Mouse (Mus musculus) C2C12 (cell line): ENCODE data around the gene Hist1h2ag. TPM values are rescaled to one million over a fixed set of nuclear protein-coding genes. Genes with fewer than 3 reads are reported as not detected.

Experiments
- H3K27me3 ChIP-seq: one replicate; pipeline ENCODE4 v1.6.1; 2011; ENCODE audit not compliant: control insufficient read depth, insufficient read depth, insufficient read length
- H3K36me3 ChIP-seq: one replicate; pipeline ENCODE4 v1.6.1; 2011; ENCODE audit not compliant: control insufficient read depth, insufficient read depth
- H3K4me3 ChIP-seq: one replicate; pipeline ENCODE4 v1.5.1; 2011; ENCODE audit warnings: mild to moderate bottlenecking, control low read depth; ENCODE audit not compliant: poor library complexity, insufficient read depth, severe bottlenecking
- H3K79me2 ChIP-seq: one replicate; pipeline ENCODE4 v1.6.1; 2011; ENCODE audit not compliant: control insufficient read depth, insufficient read depth
- H3K79me3 ChIP-seq: one replicate; pipeline ENCODE4 v1.6.1; 2011; ENCODE audit warnings: low read depth, control low read depth
- H3ac ChIP-seq: one replicate; pipeline ENCODE3; 2011; ENCODE audit warnings: low read depth; ENCODE audit not compliant: control insufficient read depth, insufficient read length
- CEBPB ChIP-seq: IDR thresholded peaks from one replicate; pipeline ENCODE4 v1.6.1; 2011; ENCODE audit warnings: low read depth, mild to moderate bottlenecking, control low read depth, moderate library complexity
- CTCF ChIP-seq: IDR thresholded peaks from one replicate; pipeline ENCODE4 v1.5.1; 2011; ENCODE audit not compliant: control insufficient read depth, insufficient read depth, insufficient read length
- FOSL1 ChIP-seq: IDR thresholded peaks from one replicate; pipeline ENCODE4 v1.8.0; 2011; ENCODE audit warnings: mild to moderate bottlenecking, low read length; ENCODE audit not compliant: poor library complexity, insufficient read depth, severe bottlenecking
- MAX ChIP-seq: IDR thresholded peaks from one replicate; pipeline ENCODE4 v1.6.1; 2011; ENCODE audit warnings: mild to moderate bottlenecking, control low read depth
- MYOD1 ChIP-seq: IDR thresholded peaks from one replicate; pipeline ENCODE4 v1.6.1; 2011; ENCODE audit warnings: low read depth; ENCODE audit not compliant: control insufficient read depth, insufficient read length
- MYOG ChIP-seq: IDR thresholded peaks from one replicate; pipeline ENCODE4 v1.6.1; 2011; ENCODE audit not compliant: control insufficient read depth, insufficient read length; ENCODE audit errors: extremely low read depth
- USF1 ChIP-seq: IDR thresholded peaks from one replicate; pipeline ENCODE4 v1.6.1; 2011; ENCODE audit warnings: low read depth, mild to moderate bottlenecking, control low read depth, moderate library complexity
- polyA plus RNA-seq: library from polyadenylated mRNA; unstranded; fragments of >200 nt; fragmentation: generic; extraction: Trizol; gene quantifications from one replicate; pipeline ENCODE4 v1.2.1, GENCODE M21; 2012; ENCODE audit warnings: missing spikeins

The Hist1h2ag gene
- polyA plus RNA-seq, 1 experiment: 9.8 TPM

GRCm38 (mm10) chr13:22050591-22051522 lies 8.1 kb upstream of the Hist1h2ag start:
- peak overlapping the region; percentile 75 for H3ac ChIP-seq
- TF ChIP-seq CTCF (peak; percentile 91), FOSL1 (no peak), MAX (peak; percentile 79), CEBPB (no peak), MYOD1 (no peak), MYOG (no peak), USF1 (no peak)
- no peaks in the 10 kb centered on the region for H3K79me2 ChIP-seq
- H3K4me3 ChIP-seq: peak overlapping the region; percentile 34
- H3K27me3 ChIP-seq: no peaks in the 10 kb centered on the region
- H3K36me3 ChIP-seq: no peaks in the 10 kb centered on the region
- H3K79me3 ChIP-seq: no peaks in the 10 kb centered on the region

- Histone ChIP-seq H3K79me3 (no peaks in the 10 kb centered on the region), H3K4me3 (peak overlapping the region; percentile 19), H3ac (no peak overlapping the region), H3K79me2 (no peaks in the 10 kb centered on the region), H3K27me3 (no peaks in the 10 kb centered on the region), H3K36me3 (no peaks in the 10 kb centered on the region)
- TF ChIP-seq CEBPB: peak; percentile 73
- TF ChIP-seq MAX: no peak
- TF ChIP-seq USF1: no peak
- no peak for TF ChIP-seq MYOG
These were observed 7.1 kb upstream of the Hist1h2ag start for GRCm38 (mm10) chr13:22049737-22050440.

GRCm38 (mm10) chr13:22049041-22049440 lies 6.3 kb upstream of the Hist1h2ag start:
- Histone ChIP-seq H3K4me3 (no peak overlapping the region), H3K79me3 (no peaks in the 10 kb centered on the region), H3K27me3 (no peaks in the 10 kb centered on the region), H3K36me3 (no peaks in the 10 kb centered on the region), H3ac (no peak overlapping the region), H3K79me2 (no peaks in the 10 kb centered on the region)
- TF ChIP-seq CEBPB (no peak), FOSL1 (no peak)

GRCm38 (mm10) chr13:22045311-22045710 lies 2.6 kb upstream of the Hist1h2ag start:
- Histone ChIP-seq H3ac (no peak overlapping the region), H3K4me3 (no peak overlapping the region), H3K36me3 (no peaks in the 10 kb centered on the region), H3K27me3 (no peaks in the 10 kb centered on the region), H3K79me3 (no peaks in the 10 kb centered on the region), H3K79me2 (no peaks in the 10 kb centered on the region)
- TF ChIP-seq CTCF (no peak), USF1 (no peak), MYOG (no peak)

GRCm38 (mm10) chr13:22044432-22045155 lies 1.9 kb upstream of the Hist1h2ag start:
- Histone ChIP-seq H3K79me2 (no peaks in the 10 kb centered on the region), H3K27me3 (no peaks in the 10 kb centered on the region), H3K79me3 (no peaks in the 10 kb centered on the region), H3ac (no peak overlapping the region), H3K4me3 (no peak overlapping the region), H3K36me3 (no peaks in the 10 kb centered on the region)
- no peak for TF ChIP-seq MYOG
- no peak for TF ChIP-seq USF1
- no peak for TF ChIP-seq CTCF
